In the genomic region with DNA sequence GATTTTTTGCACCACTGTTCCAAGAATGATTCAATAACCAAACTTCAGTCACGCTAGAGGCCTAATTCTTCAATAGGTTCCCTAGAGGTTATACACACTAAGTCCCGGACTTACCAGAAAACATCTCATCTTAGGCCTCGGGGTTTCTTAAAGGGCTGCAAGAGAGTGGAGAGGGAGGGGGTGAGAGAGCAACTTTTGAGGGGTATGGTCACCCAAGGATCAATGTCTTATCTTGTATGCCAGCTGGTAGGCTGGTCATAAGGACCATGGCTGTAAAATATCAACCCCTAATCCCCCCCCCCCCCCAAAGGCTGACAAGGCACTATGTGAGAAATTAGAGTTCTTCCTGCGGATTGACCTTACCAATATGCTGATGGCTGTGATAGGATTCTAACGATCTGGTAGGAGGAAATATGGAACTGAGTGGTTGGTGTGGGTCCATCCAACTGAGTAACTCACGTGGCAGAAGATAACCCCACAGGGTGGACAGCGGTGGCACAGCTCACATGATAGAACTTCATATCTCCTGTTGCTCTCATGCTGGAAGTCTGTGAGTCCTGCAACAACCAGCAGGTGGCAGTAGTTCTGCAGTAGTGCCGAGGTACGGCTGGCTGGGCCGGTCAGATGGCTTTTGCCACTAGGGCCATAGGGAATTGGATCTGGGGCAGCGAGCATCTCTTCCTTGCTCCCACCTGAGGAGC, we compare ENCODE assay signal across 8 mouse cellular contexts.
DNase-seq lines count a peak whose midpoint lies in the region; ATAC-seq and TF ChIP-seq lines count a peak whose summit lies in the region.

No protein-coding gene starts in this region.

- H3K4me3 ChIP-seq in ES-E14 (ENCODE audit: insufficient read depth in 1 of 2, low read depth in 1 of 2, low read length in 2 of 2, poor library complexity in 1 of 2, severe bottlenecking in 1 of 2), result peak overlapping the region; percentile 2 to 33; a peak in 2 of 4 replicates
- no peak overlapping the region for H3K4me3 ChIP-seq in kidney, postnatal 0 days (replicated peaks; ENCODE audit: low read depth, low read length)
- no peak overlapping the region for H3K4me3 ChIP-seq in limb, embryonic 13.5 days
- H3K4me3 ChIP-seq in neural tube, embryonic 14.5 days (ENCODE audit: low read depth, low read length), result no peak overlapping the region
- H3K4me3 ChIP-seq in thymus, adult 2 months (ENCODE audit: control insufficient read depth, insufficient read depth, low read length), result no peak overlapping the region

- peak; percentile 15 for DNase-seq in 3T3-L1 (ENCODE audit: low read depth, low spot score)
- DNase-seq in ES-E14 (ENCODE audit: low read depth, low spot score), result peak; percentile 66
- peak; percentile 21 to 55 for DNase-seq in cerebellum, postnatal 4 days (ENCODE audit: low spot score in 2 of 2)
- DNase-seq in gastrocnemius, postnatal 25 days, result peak; percentile 8
- DNase-seq in kidney, postnatal 0 days (ENCODE audit: low spot score), result peak; percentile 60
- DNase-seq in thymus, adult 2 months, result no peak

- H3K36me3 ChIP-seq in ES-E14 (ENCODE audit: control insufficient read depth, insufficient read depth, low read length, poor library complexity, severe bottlenecking), result no peaks in the 10 kb centered on the region
- no peaks in the 10 kb centered on the region for H3K36me3 ChIP-seq in kidney, postnatal 0 days (ENCODE audit: insufficient read depth, low read length)
- H3K36me3 ChIP-seq in limb, embryonic 13.5 days, result no peaks in the 10 kb centered on the region
- H3K36me3 ChIP-seq in neural tube, embryonic 14.5 days (ENCODE audit: control insufficient read depth, insufficient read depth, low read length), result no peaks in the 10 kb centered on the region
- H3K36me3 ChIP-seq in thymus, adult 2 months (ENCODE audit: control insufficient read depth, insufficient read depth, low read length), result no peaks in the 10 kb centered on the region

- TF ChIP-seq CTCF in kidney, postnatal 0 days (IDR thresholded peaks at IDR 0.05; ENCODE audit: low read depth), result peak; percentile 76
- no peak for TF ChIP-seq CTCF in thymus, adult 2 months (IDR thresholded peaks at IDR 0.05; ENCODE audit: borderline replicate concordance, control insufficient read depth, extremely low read depth, insufficient read depth, low read length, poor library complexity)

- in situ Hi-C loops in ES-E14 (cut with MboI; ENCODE audit: low sequenced_read_pairs in 2 of 2, unreplicated experiment in 2 of 2), result no loop called here

- H3K27ac ChIP-seq in ES-E14 (ENCODE audit: insufficient read depth, low read depth, low read length, poor library complexity, severe bottlenecking), result no peak overlapping the region
- H3K27ac ChIP-seq in kidney, postnatal 0 days, result no peak overlapping the region
- no peak overlapping the region for H3K27ac ChIP-seq in limb, embryonic 13.5 days
- H3K27ac ChIP-seq in neural tube, embryonic 14.5 days (ENCODE audit: low read depth, low read length), result no peak overlapping the region
- no peak overlapping the region for H3K27ac ChIP-seq in thymus, adult 2 months (ENCODE audit: control insufficient read depth, insufficient read depth, low read length)

- no peak overlapping the region for H3K9ac ChIP-seq in ES-E14 (ENCODE audit: insufficient read depth, low read depth, low read length, poor library complexity, severe bottlenecking)
- no peak overlapping the region for H3K9ac ChIP-seq in kidney, postnatal 0 days (ENCODE audit: low read depth, low read length)
- no peak overlapping the region for H3K9ac ChIP-seq in limb, embryonic 13.5 days
- H3K9ac ChIP-seq in neural tube, embryonic 14.5 days (replicated peaks; ENCODE audit: low read depth, low read length), result no peak overlapping the region

- ATAC-seq in kidney, postnatal 0 days (replicated peaks; ENCODE audit: low FRiP score, low read depth), result peak; percentile 76
- peak; percentile 32; the same call in 1 of the 2 replicates for ATAC-seq in limb, embryonic 13.5 days (ENCODE audit: low FRiP score, low read depth)
- ATAC-seq in neural tube, embryonic 14.5 days (ENCODE audit: low read depth), result peak; percentile 79; the same call in 1 of the 2 replicates

- H3K4me2 ChIP-seq in kidney, postnatal 0 days (ENCODE audit: low read length), result no peak overlapping the region
- 0 out of 2 replicates have a peak overlapping the region, but pooled peaks have one; percentile 25 for H3K4me2 ChIP-seq in limb, embryonic 13.5 days (replicated peaks)
- H3K4me2 ChIP-seq in neural tube, embryonic 14.5 days (ENCODE audit: low read depth, low read length), result no peak overlapping the region

- TF ChIP-seq POLR2A in thymus, adult 2 months (IDR thresholded peaks at IDR 0.05; ENCODE audit: control insufficient read depth, extremely low read depth, insufficient read depth, low read length, poor library complexity), result no peak

- H3K4me1 ChIP-seq in ES-E14 (ENCODE audit: control insufficient read depth in 2 of 2, insufficient read depth in 2 of 2, low read length in 2 of 2, poor library complexity in 1 of 2), result no peaks in the 10 kb centered on the region
- H3K4me1 ChIP-seq in kidney, postnatal 0 days (replicated peaks; ENCODE audit: insufficient read depth, low read length), result no peaks in the 10 kb centered on the region
- no peaks in the 10 kb centered on the region for H3K4me1 ChIP-seq in limb, embryonic 13.5 days
- no peaks in the 10 kb centered on the region for H3K4me1 ChIP-seq in neural tube, embryonic 14.5 days (ENCODE audit: control insufficient read depth, insufficient read depth, low read length)
- no peaks in the 10 kb centered on the region for H3K4me1 ChIP-seq in thymus, adult 2 months (replicated peaks; ENCODE audit: control insufficient read depth, insufficient read depth, low read length)

- H3K9me3 ChIP-seq in ES-E14 (ENCODE audit: control insufficient read depth, insufficient read depth, low read depth, low read length), result no peaks in the 10 kb centered on the region
- no peaks in the 10 kb centered on the region for H3K9me3 ChIP-seq in kidney, postnatal 0 days (replicated peaks; ENCODE audit: low read length)
- no peaks in the 10 kb centered on the region for H3K9me3 ChIP-seq in limb, embryonic 13.5 days
- no peaks in the 10 kb centered on the region for H3K9me3 ChIP-seq in neural tube, embryonic 14.5 days (ENCODE audit: control insufficient read depth, low read length)

- 47% methylated on average over 11 of the region's 11 CpGs for WGBS in kidney, postnatal 0 days
- WGBS in limb, embryonic 13.5 days, result 44% methylated on average over 11 of the region's 11 CpGs
- 47% methylated on average over 11 of the region's 11 CpGs for WGBS in neural tube, embryonic 14.5 days
- 41% methylated on average over 11 of the region's 11 CpGs for WGBS in thymus, adult 2 months

- H3K27me3 ChIP-seq in kidney, postnatal 0 days (ENCODE audit: insufficient read depth, low read length), result no peaks in the 10 kb centered on the region
- H3K27me3 ChIP-seq in limb, embryonic 13.5 days, result no peaks in the 10 kb centered on the region
- no peaks in the 10 kb centered on the region for H3K27me3 ChIP-seq in neural tube, embryonic 14.5 days (ENCODE audit: control insufficient read depth, insufficient read depth, low read length)
- no peaks in the 10 kb centered on the region for H3K27me3 ChIP-seq in thymus, adult 2 months (ENCODE audit: control insufficient read depth, insufficient read depth, low read length)

TF ChIP-seq in ES-E14, 5 proteins besides CTCF, POLR2A, EP300 and RAD21:
- TF ChIP-seq HCFC1 (IDR thresholded peaks at IDR 0.05; ENCODE audit: borderline replicate concordance, insufficient read depth, low read length) (no peak), ZC3H11A (IDR thresholded peaks at IDR 0.05; ENCODE audit: borderline replicate concordance, low read depth, low read length) (peak; percentile 91)

Comparison
In these comparisons a context has a peak if more than half of its experiments do, and no peak if none do; other contexts are left out.
1. H3K4me3 ChIP-seq: peak in ES-E14 (2 of 2); none in kidney, postnatal 0 days (single experiment), limb, embryonic 13.5 days (single experiment), neural tube, embryonic 14.5 days (single experiment) and thymus, adult 2 months (single experiment).
2. Peak in every context shown above with its lines, with median percentiles within 50 percentile points of each other: ATAC-seq.